Mouse (Mus musculus) midbrain, embryonic 12.5 days (tissue): Measurements from ENCODE around the gene Gucy2d. TPM values are rescaled to one million over a fixed set of nuclear protein-coding genes. Genes with fewer than 3 reads are reported as not detected.

ENCODE experiments used
- ATAC-seq: fragments of 200-750 bp; cut with Nextera tagmentation; 2 replicates; pipeline ENCODE4 v1.8.0; 2017; ENCODE audit warnings: low read depth, moderate TSS enrichment, moderate library complexity; ENCODE audit not compliant: low FRiP score
- H3K27ac ChIP-seq: fragments of 300-500 bp; sonication (generic); replicated peaks from 2 replicates; pipeline ENCODE4 v1.5.1; 2016; ENCODE audit warnings: mild to moderate bottlenecking
- H3K27me3 ChIP-seq: fragments of 300-500 bp; sonication (generic); 2 replicates; pipeline ENCODE4 v1.6.1; 2016; ENCODE audit warnings: mild to moderate bottlenecking
- H3K36me3 ChIP-seq: fragments of 300-500 bp; sonication (generic); 2 replicates; pipeline ENCODE4 v1.6.1; 2016
- H3K4me1 ChIP-seq: fragments of 300-500 bp; sonication (generic); 2 replicates; pipeline ENCODE4 v1.6.1; 2016
- H3K4me2 ChIP-seq: fragments of 300-500 bp; sonication (generic); replicated peaks from 2 replicates; pipeline ENCODE4 v1.6.1; 2016; ENCODE audit warnings: mild to moderate bottlenecking, moderate library complexity
- H3K4me3 ChIP-seq: fragments of 300-500 bp; sonication (generic); 2 replicates; pipeline ENCODE4 v1.5.1; 2016; ENCODE audit warnings: mild to moderate bottlenecking
- H3K9ac ChIP-seq: fragments of 300-500 bp; sonication (generic); replicated peaks from 2 replicates; pipeline ENCODE4 v1.6.1; 2016; ENCODE audit warnings: mild to moderate bottlenecking, moderate library complexity
- H3K9me3 ChIP-seq: fragments of 300-500 bp; sonication (generic); 2 replicates; pipeline ENCODE4 v1.6.1; 2016; ENCODE audit warnings: mild to moderate bottlenecking
- WGBS: fragments of 180-500 bp; shearing (Covaris S2); methylation state at CpG from one replicate; pipeline ENCODE4 v1.1.7; 2016; 5-methylcytosine and 5-hydroxymethylcytosine counted together
- polyA plus RNA-seq: library from polyadenylated mRNA; unstranded; fragments of >200 nt; fragmentation: Nextera tagmentation; extraction: Ambion mirVana; gene quantifications from 2 replicates; pipeline ENCODE4 v1.2.1, GENCODE M21; 2016

Gene Gucy2d
- polyA plus RNA-seq, 1 experiment from 2014 or later: not detected

- no peak overlapping the region for H3K4me2 ChIP-seq
- peaks cover 16% of the 10 kb centered on the region for H3K4me1 ChIP-seq
- no peak overlapping the region for H3K9ac ChIP-seq
- H3K36me3 ChIP-seq: no peaks in the 10 kb centered on the region
- no peak overlapping the region for H3K27ac ChIP-seq
- no peaks in the 10 kb centered on the region for H3K9me3 ChIP-seq
- no peaks in the 10 kb centered on the region for H3K27me3 ChIP-seq
- WGBS: 16% methylated on average over 3 of the region's 3 CpGs
- H3K4me3 ChIP-seq: no peak overlapping the region
- ATAC-seq: no peak
Measured at GRCm38 (mm10) chr7:98505664-98506063, 65.4 kb downstream of the Gucy2d start.

- ATAC-seq: no peak
- H3K27ac ChIP-seq: no peak overlapping the region
- H3K9ac ChIP-seq: no peak overlapping the region
- no peak overlapping the region for H3K4me3 ChIP-seq
- no peaks in the 10 kb centered on the region for H3K27me3 ChIP-seq
- no peaks in the 10 kb centered on the region for H3K36me3 ChIP-seq
- no peaks in the 10 kb centered on the region for H3K4me1 ChIP-seq
- H3K4me2 ChIP-seq: no peak overlapping the region
- 81% methylated on average over 15 of the region's 15 CpGs for WGBS
- no peaks in the 10 kb centered on the region for H3K9me3 ChIP-seq
Measured at GRCm38 (mm10) chr7:98510961-98511958, 71.0 kb downstream of the Gucy2d start.

GRCm38 (mm10) chr7:98513251-98513650 is 73.0 kb downstream of the Gucy2d start:
- Histone ChIP-seq H3K4me1 (no peaks in the 10 kb centered on the region), H3K9me3 (no peaks in the 10 kb centered on the region), H3K27ac (no peak overlapping the region), H3K4me2 (no peak overlapping the region), H3K27me3 (no peaks in the 10 kb centered on the region), H3K4me3 (no peak overlapping the region), H3K9ac (no peak overlapping the region), H3K36me3 (no peaks in the 10 kb centered on the region)
- 65% methylated on average over 3 of the region's 3 CpGs for WGBS
- ATAC-seq: no peak

GRCm38 (mm10) chr7:98522576-98522975 is 82.4 kb downstream of the Gucy2d start:
- Histone ChIP-seq H3K27me3 (no peaks in the 10 kb centered on the region; the same call in 1 of the 2 replicates), H3K9me3 (no peaks in the 10 kb centered on the region), H3K36me3 (no peaks in the 10 kb centered on the region), H3K4me1 (peaks cover 3% of the 10 kb centered on the region; the same call in 1 of the 2 replicates), H3K27ac (no peak overlapping the region), H3K4me3 (no peak overlapping the region), H3K4me2 (no peak overlapping the region), H3K9ac (no peak overlapping the region)
- ATAC-seq: no peak
- WGBS: 89% methylated on average over 5 of the region's 5 CpGs

- Histone ChIP-seq H3K4me3 (no peak overlapping the region), H3K4me2 (no peak overlapping the region), H3K36me3 (no peaks in the 10 kb centered on the region), H3K4me1 (peaks cover 3% of the 10 kb centered on the region; the same call in 1 of the 2 replicates), H3K9ac (no peak overlapping the region), H3K27ac (no peak overlapping the region), H3K27me3 (no peaks in the 10 kb centered on the region; the same call in 1 of the 2 replicates), H3K9me3 (no peaks in the 10 kb centered on the region)
- 87% methylated on average over 8 of the region's 8 CpGs for WGBS
- no peak for ATAC-seq
Measured at GRCm38 (mm10) chr7:98523070-98523812, 83.0 kb downstream of the Gucy2d start.

GRCm38 (mm10) chr7:98523813-98524361 is 83.7 kb downstream of the Gucy2d start:
- H3K4me2 ChIP-seq: no peak overlapping the region
- no peak overlapping the region for H3K4me3 ChIP-seq
- peaks cover 3% of the 10 kb centered on the region; the same call in 1 of the 2 replicates for H3K4me1 ChIP-seq
- ATAC-seq: no peak
- 20% methylated on average over 7 of the region's 7 CpGs for WGBS
- no peaks in the 10 kb centered on the region; the same call in 1 of the 2 replicates for H3K27me3 ChIP-seq
- H3K9ac ChIP-seq: no peak overlapping the region
- H3K27ac ChIP-seq: no peak overlapping the region
- no peaks in the 10 kb centered on the region for H3K36me3 ChIP-seq
- no peaks in the 10 kb centered on the region for H3K9me3 ChIP-seq

- H3K36me3 ChIP-seq: no peaks in the 10 kb centered on the region
- 27% methylated on average over 6 of the region's 6 CpGs for WGBS
- H3K4me1 ChIP-seq: peaks cover 3% of the 10 kb centered on the region; the same call in 1 of the 2 replicates
- H3K4me2 ChIP-seq: no peak overlapping the region
- H3K9ac ChIP-seq: no peak overlapping the region
- no peak for ATAC-seq
- H3K9me3 ChIP-seq: no peaks in the 10 kb centered on the region
- no peak overlapping the region for H3K4me3 ChIP-seq
- H3K27ac ChIP-seq: no peak overlapping the region
- H3K27me3 ChIP-seq: no peaks in the 10 kb centered on the region; the same call in 1 of the 2 replicates
Measured at GRCm38 (mm10) chr7:98524401-98524800, 84.2 kb downstream of the Gucy2d start.

- 83% methylated on average over 6 of the region's 6 CpGs for WGBS
- Histone ChIP-seq H3K4me1 (peaks cover 3% of the 10 kb centered on the region; the same call in 1 of the 2 replicates), H3K9ac (no peak overlapping the region), H3K27me3 (no peaks in the 10 kb centered on the region; the same call in 1 of the 2 replicates), H3K27ac (no peak overlapping the region), H3K36me3 (no peaks in the 10 kb centered on the region), H3K4me3 (no peak overlapping the region), H3K4me2 (no peak overlapping the region), H3K9me3 (no peaks in the 10 kb centered on the region)
- ATAC-seq: no peak
Measured at GRCm38 (mm10) chr7:98524869-98525699, 84.9 kb downstream of the Gucy2d start.

Other genes with a start within 250 kb of the Gucy2d start
- gene B3gnt6, start 240.9 kb upstream of the Gucy2d start, polyA plus RNA-seq: not detected in 2 replicates
- 16.0 and 16.5 TPM in 2 replicates for gene Acer3, start 119.2 kb upstream of the Gucy2d start, polyA plus RNA-seq
- gene Tsku, start 79.1 kb upstream of the Gucy2d start, polyA plus RNA-seq: 6.8 and 9.1 TPM in 2 replicates
- gene Lrrc32, start 48.9 kb downstream of the Gucy2d start, polyA plus RNA-seq: 4.1 and 4.3 TPM in 2 replicates
- 41.5 and 49.3 TPM in 2 replicates for gene Emsy, start 216.4 kb downstream of the Gucy2d start, polyA plus RNA-seq